21 mouse cellular contexts compared by ENCODE assay signal in genomic region chr4:129456126-129456525, GRCm38 (mm10). TPM values are rescaled to one million over a fixed set of nuclear protein-coding genes. Genes with fewer than 3 reads are reported as not detected.
DNase-seq lines count a peak whose midpoint lies in the region; ATAC-seq and TF ChIP-seq lines count a peak whose summit lies in the region.
"Had no signal": no experiment of that assay in that cellular context is flagged by ENCODE, and none has a peak within 500 bp of the region (broad histone marks: within the 10 kb centered on the region; RNA-seq: fewer than 3 reads in every experiment).

No protein-coding gene starts in this region.

- no peak overlapping the region for H3K9ac ChIP-seq in forebrain, embryonic 14.5 days (ENCODE audit: low read length)
- H3K9ac ChIP-seq: embryonic facial prominence, embryonic 12.5 days; embryonic facial prominence, embryonic 15.5 days; forebrain, embryonic 15.5 days; heart, embryonic 12.5 days; hindbrain, embryonic 12.5 days; hindbrain, embryonic 15.5 days had no signal

- H3K4me1 ChIP-seq in kidney, adult 2 months (ENCODE audit: control insufficient read depth, insufficient read depth, low read length) = no peaks in the 10 kb centered on the region; the same call in 1 of the 2 replicates
- H3K4me1 ChIP-seq in forebrain, embryonic 14.5 days (ENCODE audit: control insufficient read depth, insufficient read depth, low read length) = no peaks in the 10 kb centered on the region

- no peak overlapping the region for H3K4me2 ChIP-seq in forebrain, embryonic 14.5 days (ENCODE audit: low read length)
- H3K4me2 ChIP-seq: embryonic facial prominence, embryonic 12.5 days; embryonic facial prominence, embryonic 15.5 days; forebrain, embryonic 15.5 days; heart, embryonic 12.5 days; hindbrain, embryonic 12.5 days; hindbrain, embryonic 15.5 days had no signal

- no peaks in the 10 kb centered on the region for H3K9me3 ChIP-seq in forebrain, embryonic 14.5 days (replicated peaks; ENCODE audit: control insufficient read depth, low read length)
- H3K9me3 ChIP-seq: embryonic facial prominence, embryonic 12.5 days; embryonic facial prominence, embryonic 15.5 days; forebrain, embryonic 15.5 days; G1E; heart, embryonic 12.5 days; hindbrain, embryonic 12.5 days; hindbrain, embryonic 15.5 days had no signal

- 39% methylated on average over 5 of the region's 5 CpGs for WGBS in kidney, adult 2 months
- 54% methylated on average over 5 of the region's 5 CpGs for WGBS in forebrain, embryonic 14.5 days

- ATAC-seq in forebrain, embryonic 14.5 days = no peak

- H3K36me3 ChIP-seq in kidney, adult 2 months (ENCODE audit: control insufficient read depth, insufficient read depth, low read length) = no peaks in the 10 kb centered on the region
- no peaks in the 10 kb centered on the region for H3K36me3 ChIP-seq in forebrain, embryonic 14.5 days (ENCODE audit: control insufficient read depth, insufficient read depth, low read length)
- H3K36me3 ChIP-seq: embryonic facial prominence, embryonic 12.5 days; embryonic facial prominence, embryonic 15.5 days; forebrain, embryonic 15.5 days; G1E; heart, embryonic 12.5 days; hindbrain, embryonic 12.5 days; hindbrain, embryonic 15.5 days had no signal

- H3K27ac ChIP-seq in kidney, adult 2 months (ENCODE audit: insufficient read depth, low read depth, low read length) = 0 out of 2 replicates have a peak overlapping the region, but pooled peaks have one; percentile 1
- H3K27ac ChIP-seq in forebrain, embryonic 14.5 days (ENCODE audit: low read depth, low read length) = no peak overlapping the region
- H3K27ac ChIP-seq: embryonic facial prominence, embryonic 12.5 days; embryonic facial prominence, embryonic 15.5 days; forebrain, embryonic 15.5 days; hindbrain, embryonic 12.5 days; hindbrain, embryonic 15.5 days had no signal

- no peak overlapping the region for H3K4me3 ChIP-seq in kidney, adult 2 months (ENCODE audit: insufficient read depth, low read depth, low read length)
- H3K4me3 ChIP-seq in forebrain, embryonic 14.5 days (ENCODE audit: low read depth, low read length) = no peak overlapping the region
- H3K4me3 ChIP-seq: embryonic facial prominence, embryonic 12.5 days; embryonic facial prominence, embryonic 15.5 days; forebrain, embryonic 15.5 days; heart, embryonic 12.5 days; hindbrain, embryonic 12.5 days; hindbrain, embryonic 15.5 days had no signal

- DNase-seq in kidney, adult 2 months = peak; percentile 70
- DNase-seq in kidney, adult 18-20 months = no peak
- DNase-seq in retina, adult 2 months (ENCODE audit: low read depth, low spot score) = peak; percentile 33
- no peak for DNase-seq in retina, embryonic 14.5 days (ENCODE audit: low spot score)
- peak; percentile 65 for DNase-seq in retina, postnatal 1 day
- no peak for DNase-seq in forebrain, embryonic 14.5 days (ENCODE audit: low spot score)
- DNase-seq in cerebellum, adult 9-11 months = no peak
- DNase-seq: cerebellum, adult 9-10 months; gastrocnemius, postnatal 25 days; heart, adult 18-20 months had no signal

- no peaks in the 10 kb centered on the region for H3K27me3 ChIP-seq in kidney, adult 2 months (replicated peaks; ENCODE audit: control insufficient read depth, insufficient read depth, low read length)
- H3K27me3 ChIP-seq in forebrain, embryonic 14.5 days (replicated peaks; ENCODE audit: control insufficient read depth, insufficient read depth, low read length) = no peaks in the 10 kb centered on the region
- H3K27me3 ChIP-seq: CH12.LX; embryonic facial prominence, embryonic 12.5 days; embryonic facial prominence, embryonic 15.5 days; forebrain, embryonic 15.5 days; heart, embryonic 12.5 days; hindbrain, embryonic 15.5 days had no signal

- no peak for TF ChIP-seq POLR2A in kidney, adult 2 months (IDR thresholded peaks at IDR 0.05; ENCODE audit: low read depth, low read length)

- no peak for TF ChIP-seq CTCF in kidney, adult 2 months (conservative IDR thresholded peaks at IDR 0.05; ENCODE audit: insufficient read depth, insufficient read length, low read depth, low read length)

RNA-seq across cellular contexts. Expression of gene Bsdc1, which starts 5.3 kb away (rescaled TPM):
- polyA plus RNA-seq in kidney, adult 2 months (2012; rRNA removed) = 25.3 and 28.7 TPM in 2 replicates
- polyA plus RNA-seq in forebrain, embryonic 14.5 days (2014; fragmentation: Nextera tagmentation; extraction: Ambion mirVana) = 35.4 and 38.1 TPM in 2 replicates

RNA-seq across cellular contexts. Expression of gene Zbtb8b, which starts 15.5 kb away (rescaled TPM):
- polyA plus RNA-seq in kidney, adult 2 months (2012; rRNA removed) = 0.58 and 0.64 TPM in 2 replicates
- 6.5 and 8.0 TPM in 2 replicates for polyA plus RNA-seq in forebrain, embryonic 14.5 days (2014; fragmentation: Nextera tagmentation; extraction: Ambion mirVana)
- polyA plus RNA-seq: activated CD4-positive, CD25-positive, alpha-beta regulatory T cell, adult 4 months; G1E had no signal

RNA-seq across cellular contexts. Expression of gene Tssk3, which starts 34.7 kb away (rescaled TPM):
- 0.10 TPM in 1 of 2 replicates, not detected in the other for polyA plus RNA-seq in kidney, adult 2 months (2012; rRNA removed)
- polyA plus RNA-seq in forebrain, embryonic 14.5 days (2014; fragmentation: Nextera tagmentation; extraction: Ambion mirVana) = 0.28 TPM in 1 of 2 replicates, not detected in the other
- polyA plus RNA-seq: activated CD4-positive, CD25-positive, alpha-beta regulatory T cell, adult 4 months; embryonic facial prominence, embryonic 12.5 days; embryonic facial prominence, embryonic 15.5 days; forebrain, embryonic 11.5 days; G1E; heart, embryonic 12.5 days; heart, embryonic 16.5 days; hindbrain, embryonic 12.5 days had no signal

RNA-seq across cellular contexts. Expression of gene Fam229a, which starts 34.9 kb away (rescaled TPM):
- polyA plus RNA-seq in kidney, adult 2 months (2012; rRNA removed) = 0.94 and 1.1 TPM in 2 replicates
- polyA plus RNA-seq in forebrain, embryonic 14.5 days (2014; fragmentation: Nextera tagmentation; extraction: Ambion mirVana) = not detected in 2 replicates
- polyA plus RNA-seq: activated CD4-positive, CD25-positive, alpha-beta regulatory T cell, adult 4 months; embryonic facial prominence, embryonic 15.5 days; forebrain, embryonic 11.5 days; forebrain, embryonic 15.5 days; G1E; heart, embryonic 16.5 days; hindbrain, embryonic 12.5 days had no signal

RNA-seq across cellular contexts. Expression of gene Marcksl1, which starts 57.3 kb away (rescaled TPM):
- 20.3 and 26.5 TPM in 2 replicates for polyA plus RNA-seq in kidney, adult 2 months (2012; rRNA removed)
- polyA plus RNA-seq in forebrain, embryonic 14.5 days (2014; fragmentation: Nextera tagmentation; extraction: Ambion mirVana) = 1,632 and 1,731 TPM in 2 replicates

Comparison
In these comparisons a context has a peak if more than half of its experiments do, and no peak if none do; other contexts are left out.
1. DNase-seq: peak in kidney, adult 2 months (single experiment), retina, adult 2 months (single experiment) and retina, postnatal 1 day (single experiment); none in kidney, adult 18-20 months (single experiment), retina, embryonic 14.5 days (single experiment), forebrain, embryonic 14.5 days (single experiment) and cerebellum, adult 9-11 months (single experiment).